ENCODE assay signal across 8 mouse cellular contexts in the genomic region with DNA sequence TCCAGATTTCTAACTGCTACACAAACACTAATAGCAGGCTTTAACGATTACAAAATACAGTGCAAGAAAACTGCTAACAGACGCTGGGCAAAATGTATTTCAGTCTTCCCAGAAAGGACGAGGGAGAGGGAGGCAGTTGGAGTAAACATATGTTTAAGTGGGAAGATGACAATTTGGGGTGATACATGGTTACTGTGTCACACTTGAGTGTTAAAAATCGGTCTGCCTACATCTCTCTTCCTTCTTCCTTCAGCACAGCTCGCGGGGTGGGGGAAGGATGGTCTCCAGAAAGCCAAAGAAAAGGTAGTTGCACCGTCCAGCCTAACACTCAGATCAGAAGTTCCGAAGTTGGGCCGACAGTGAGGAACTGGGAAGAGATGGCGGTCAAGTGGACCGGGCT. TPM values are rescaled to one million over a fixed set of nuclear protein-coding genes. Genes with fewer than 3 reads are reported as not detected.
DNase-seq lines count a peak whose midpoint lies in the region; ATAC-seq and TF ChIP-seq lines count a peak whose summit lies in the region.

No protein-coding gene starts in this region.

- DNase-seq in heart, postnatal 10 days = no peak
- DNase-seq in ES-E14 (ENCODE audit: low read depth, low spot score) = no peak
- DNase-seq in gastrocnemius, postnatal 36 days = no peak
- DNase-seq in adrenal gland, adult (ENCODE audit: inconsistent age in 2 of 2, low spot score in 1 of 2) = no peak

- peaks cover 3% of the 10 kb centered on the region; the same call in 1 of the 2 replicates for H3K9me3 ChIP-seq in heart, embryonic 16.5 days (replicated peaks; ENCODE audit: control insufficient read depth, low read length)
- no peaks in the 10 kb centered on the region for H3K9me3 ChIP-seq in ES-E14 (ENCODE audit: control insufficient read depth, insufficient read depth, low read depth, low read length)
- no peaks in the 10 kb centered on the region for H3K9me3 ChIP-seq in erythroblast, embryonic 14.5 days (ENCODE audit: control insufficient read depth, low read length)
- H3K9me3 ChIP-seq in limb, embryonic 12.5 days = no peaks in the 10 kb centered on the region

- no peaks in the 10 kb centered on the region for H3K27me3 ChIP-seq in heart, embryonic 16.5 days (ENCODE audit: control insufficient read depth, insufficient read depth, low read length)
- H3K27me3 ChIP-seq in erythroblast, embryonic 14.5 days (ENCODE audit: control insufficient read depth) = no peaks in the 10 kb centered on the region
- H3K27me3 ChIP-seq in limb, embryonic 12.5 days = no peaks in the 10 kb centered on the region

- peak overlapping the region; percentile 65 for H3K4me3 ChIP-seq in heart, embryonic 16.5 days (ENCODE audit: low read length)
- peak overlapping the region; percentile 78 to 90 for H3K4me3 ChIP-seq in ES-E14 (ENCODE audit: insufficient read depth in 1 of 2, low read depth in 1 of 2, low read length in 2 of 2, poor library complexity in 1 of 2, severe bottlenecking in 1 of 2)
- peak overlapping the region; percentile 92 for H3K4me3 ChIP-seq in erythroblast, embryonic 14.5 days (replicated peaks)
- H3K4me3 ChIP-seq in limb, embryonic 12.5 days (replicated peaks) = peak overlapping the region; percentile 83

- H3K4me2 ChIP-seq in heart, embryonic 16.5 days (ENCODE audit: low read depth, low read length) = peak overlapping the region; percentile 77
- peak overlapping the region; percentile 59 for H3K4me2 ChIP-seq in limb, embryonic 12.5 days

- in situ Hi-C loops in ES-E14 (cut with MboI; ENCODE audit: low sequenced_read_pairs in 2 of 2, unreplicated experiment in 2 of 2) = no loop called here

- H3K4me1 ChIP-seq in heart, embryonic 16.5 days (ENCODE audit: control insufficient read depth, insufficient read depth, low read length) = peaks cover 10% of the 10 kb centered on the region
- H3K4me1 ChIP-seq in ES-E14 (ENCODE audit: control insufficient read depth in 2 of 2, insufficient read depth in 2 of 2, low read length in 2 of 2, poor library complexity in 1 of 2) = no peaks in the 10 kb centered on the region
- peaks cover 26% of the 10 kb centered on the region for H3K4me1 ChIP-seq in erythroblast, embryonic 14.5 days (ENCODE audit: control insufficient read depth)
- H3K4me1 ChIP-seq in limb, embryonic 12.5 days (replicated peaks) = peaks cover 5% of the 10 kb centered on the region

- H3K27ac ChIP-seq in heart, embryonic 16.5 days (ENCODE audit: low read length) = peak overlapping the region; percentile 98
- no peak overlapping the region for H3K27ac ChIP-seq in ES-E14 (ENCODE audit: insufficient read depth, low read depth, low read length, poor library complexity, severe bottlenecking)
- peak overlapping the region; percentile 98 for H3K27ac ChIP-seq in limb, embryonic 12.5 days

- WGBS in heart, embryonic 16.5 days = under 1% methylated on average over 11 of the region's 11 CpGs
- under 1% methylated on average over 11 of the region's 11 CpGs for WGBS in limb, embryonic 12.5 days

- intact Hi-C loops in heart, postnatal 10 days (cut with DNase I) = loop anchor here (2.0 to 5.0 kb wide), 5 partner anchors 195 to 375 kb away; a partner anchor contains a TSS
- intact Hi-C loops in gastrocnemius, postnatal 36 days (cut with DNase I) = loop anchor here (10.0 kb wide), 2 partner anchors 303 to 363 kb away; a partner anchor contains a TSS

- no peak; the same call in 1 of the 2 replicates for ATAC-seq in heart, embryonic 16.5 days (replicated peaks; ENCODE audit: extremely low read depth, insufficient read depth, low FRiP score)
- ATAC-seq in limb, embryonic 12.5 days (ENCODE audit: insufficient number of reproducible peaks, insufficient read depth, low FRiP score, low TSS enrichment, low read depth) = no peak
- 0 out of 2 replicates have a peak, but pooled peaks have one; percentile 18 for ATAC-seq in neutrophil, adult 5-6 weeks (ENCODE audit: extremely low read depth, insufficient number of reproducible peaks, low FRiP score, poor library complexity, severe bottlenecking)

- H3K36me3 ChIP-seq in heart, embryonic 16.5 days (ENCODE audit: control insufficient read depth, insufficient read depth) = no peaks in the 10 kb centered on the region
- no peaks in the 10 kb centered on the region for H3K36me3 ChIP-seq in ES-E14 (ENCODE audit: control insufficient read depth, insufficient read depth, low read length, poor library complexity, severe bottlenecking)
- no peaks in the 10 kb centered on the region; the same call in 1 of the 2 replicates for H3K36me3 ChIP-seq in erythroblast, embryonic 14.5 days (ENCODE audit: control insufficient read depth)
- H3K36me3 ChIP-seq in limb, embryonic 12.5 days = no peaks in the 10 kb centered on the region

- peak overlapping the region; percentile 80 for H3K9ac ChIP-seq in heart, embryonic 16.5 days (ENCODE audit: low read length)
- H3K9ac ChIP-seq in ES-E14 (ENCODE audit: insufficient read depth, low read depth, low read length, poor library complexity, severe bottlenecking) = peak overlapping the region; percentile 80
- peak overlapping the region; percentile 88 for H3K9ac ChIP-seq in limb, embryonic 12.5 days (replicated peaks)

TF ChIP-seq in ES-E14, 5 proteins besides CTCF, POLR2A, EP300 and RAD21:
- TF ChIP-seq CHD2 (IDR thresholded peaks at IDR 0.05; ENCODE audit: low read depth, low read length) = no peak
- no peak for TF ChIP-seq HCFC1 (IDR thresholded peaks at IDR 0.05; ENCODE audit: borderline replicate concordance, insufficient read depth, low read length)
- TF ChIP-seq MAFK (IDR thresholded peaks at IDR 0.05; ENCODE audit: insufficient read depth, low read depth, low read length) = no peak
- no peak for TF ChIP-seq ZNF384 (IDR thresholded peaks at IDR 0.05; ENCODE audit: low read depth, low read length)
- no peak for TF ChIP-seq ZC3H11A (IDR thresholded peaks at IDR 0.05; ENCODE audit: borderline replicate concordance, low read depth, low read length)

RNA-seq across cellular contexts. Expression of a gene that starts 0.8 kb away (rescaled TPM):
- 24.6 and 24.8 TPM in 2 replicates for polyA plus RNA-seq in heart, embryonic 16.5 days (2015; fragmentation: Nextera tagmentation; extraction: Ambion mirVana)
- 10 to 100 TPM; 15.8 to 16.4 TPM for total RNA-seq in heart, postnatal 10 days (2021)
- 15.1 and 16.4 TPM in 2 replicates for total RNA-seq in ES-E14 (2012; rRNA removed)
- 0.73 and 0.96 TPM in 2 replicates for polyA plus RNA-seq in erythroblast, embryonic 14.5 days (2012)
- polyA plus RNA-seq in limb, embryonic 12.5 days (2016; fragmentation: Nextera tagmentation; extraction: Ambion mirVana) = 34.6 and 36.1 TPM in 2 replicates
- 23.8 and 30.1 TPM in 2 replicates for total RNA-seq in neutrophil, adult 5-6 weeks (2017)
- 10 to 100 TPM in 1 of 2 experiments, 1 to 10 TPM in 1; 8.7 to 10.0 TPM for total RNA-seq in gastrocnemius, postnatal 36 days (2021)
